Mouse (Mus musculus) T-helper 17 cell (primary cell): ENCODE results near the gene Sapcd1.
"Not testable (repeated sequence)": the region's sequence is repeated elsewhere in the genome, so short reads cannot be mapped to it uniquely, and the experiment has no call there.

Source experiments
- in situ Hi-C, 2 experiments: fragments of 300-600 bp; cut with MboI, MseI; formaldehyde crosslinking; loops; 1 replicate in 1 of 2; 2 replicates in 1 of 2; pipeline ENCODE4 v1.15.1; 2025; ENCODE audit warnings: high pct_unique_total_duplicates in 2 of 2

Sapcd1 gene

GRCm38 (mm10) chr17:34995192-34995591 lies 32.6 kb downstream of the Sapcd1 start:
- in situ Hi-C loops, result not testable (repeated sequence)

GRCm38 (mm10) chr17:34994751-34995150 lies 33.1 kb downstream of the Sapcd1 start:
- in situ Hi-C loops, result no loop called here

GRCm38 (mm10) chr17:34984218-34984617 lies 43.6 kb downstream of the Sapcd1 start:
- in situ Hi-C loops, result loop anchor here in 1 of 2 experiments (5.0 kb wide), 1 partner anchor 37 kb away; no protein-coding TSS in a partner anchor

- in situ Hi-C loops, result loop anchor here in 1 of 2 experiments (5.0 kb wide), 1 partner anchor 35 kb away; no protein-coding TSS in a partner anchor
Observed at GRCm38 (mm10) chr17:34982328-34982727, 45.5 kb downstream of the Sapcd1 start.

GRCm38 (mm10) chr17:34981690-34982180 lies 46.1 kb downstream of the Sapcd1 start, which contains the start of gene Lsm2:
Lsm2 (plus strand) TSS chr17:34981862.
- in situ Hi-C loops, result loop anchor here in 1 of 2 experiments (5.0 kb wide), 1 partner anchor 34 kb away; no protein-coding TSS in a partner anchor

- in situ Hi-C loops, result loop anchor here in 1 of 2 experiments (5.0 kb wide), 1 partner anchor 33 kb away; no protein-coding TSS in a partner anchor
Observed at GRCm38 (mm10) chr17:34980655-34981054, 47.2 kb downstream of the Sapcd1 start.

GRCm38 (mm10) chr17:34979631-34980030 lies 48.2 kb downstream of the Sapcd1 start:
- in situ Hi-C loops, result loop anchor here in 1 of 2 experiments (5.0 kb wide), 1 partner anchor 32 kb away; no protein-coding TSS in a partner anchor

GRCm38 (mm10) chr17:34978239-34978638 lies 49.6 kb downstream of the Sapcd1 start:
- in situ Hi-C loops, result no loop called here

GRCm38 (mm10) chr17:34977000-34977399 lies 50.8 kb downstream of the Sapcd1 start:
- in situ Hi-C loops, result no loop called here
